Comparison of ENCODE assay signal across 14 mouse cellular contexts in genomic region chr7:16370596-16370995, GRCm38 (mm10).
"Had no signal": no experiment of that assay in that cellular context is flagged by ENCODE, and none has a peak within 500 bp of the region (broad histone marks: within the 10 kb centered on the region; RNA-seq: fewer than 3 reads in every experiment).

No protein-coding gene starts in this region.

- DNase-seq: left cerebral cortex, postnatal 4 days; lung, embryonic 14.5 days; lung, postnatal 10 days; lung, postnatal 4 days; midbrain, embryonic 14.5 days; spleen, adult 18-20 months; thymus, postnatal 36 days had no signal

- H3K4me1 ChIP-seq: limb, embryonic 13.5 days had no signal

- H3K4me2 ChIP-seq: intestine, embryonic 15.5 days; limb, embryonic 13.5 days; liver, embryonic 12.5 days; lung, embryonic 14.5 days; neural tube, embryonic 15.5 days had no signal

- H3K9ac ChIP-seq: intestine, embryonic 15.5 days; limb, embryonic 13.5 days; liver, embryonic 12.5 days; lung, embryonic 14.5 days; neural tube, embryonic 15.5 days had no signal

- H3K4me3 ChIP-seq: intestine, embryonic 15.5 days; layer of hippocampus, adult 2 months; limb, embryonic 13.5 days; liver, embryonic 12.5 days; midbrain, embryonic 10.5 days; myocyte; neural tube, embryonic 15.5 days had no signal

- H3K27me3 ChIP-seq: intestine, embryonic 15.5 days; limb, embryonic 13.5 days; liver, embryonic 12.5 days; neural tube, embryonic 15.5 days had no signal

- H3K9me3 ChIP-seq: intestine, embryonic 15.5 days; limb, embryonic 13.5 days; liver, embryonic 12.5 days; midbrain, embryonic 10.5 days; neural tube, embryonic 15.5 days had no signal

- ATAC-seq: intestine, embryonic 15.5 days; liver, embryonic 12.5 days had no signal

- H3K27ac ChIP-seq: intestine, embryonic 15.5 days; layer of hippocampus, adult 2 months; limb, embryonic 13.5 days; liver, embryonic 12.5 days; midbrain, embryonic 10.5 days; neural tube, embryonic 15.5 days had no signal
